Mouse (Mus musculus) large intestine, adult 2 months (tissue): ENCODE data around the gene Clcn6. TPM values are rescaled to one million over a fixed set of nuclear protein-coding genes. Genes with fewer than 3 reads are reported as not detected.
"Not testable (repeated sequence)": the region's sequence is repeated elsewhere in the genome, so short reads cannot be mapped to it uniquely, and the experiment has no call there.

Source experiments
- DNase-seq: peaks from one replicate; pipeline ENCODE4 v3.0.0-alpha.2; 2012; ENCODE audit warnings: low read depth, low spot score
- WGBS: fragments of 180-500 bp; shearing (Covaris S2); methylation state at CpG from one replicate; pipeline ENCODE4 v1.1.7; 2018; 5-methylcytosine and 5-hydroxymethylcytosine counted together
- polyA plus RNA-seq: library from polyadenylated mRNA; depleted of rRNA; stranded (reverse); fragments of >200 nt; gene quantifications from 2 replicates; pipeline ENCODE4 v1.2.3, GENCODE M21; 2012

The Clcn6 gene
- polyA plus RNA-seq, 1 experiment: 2.4 TPM

DNA sequence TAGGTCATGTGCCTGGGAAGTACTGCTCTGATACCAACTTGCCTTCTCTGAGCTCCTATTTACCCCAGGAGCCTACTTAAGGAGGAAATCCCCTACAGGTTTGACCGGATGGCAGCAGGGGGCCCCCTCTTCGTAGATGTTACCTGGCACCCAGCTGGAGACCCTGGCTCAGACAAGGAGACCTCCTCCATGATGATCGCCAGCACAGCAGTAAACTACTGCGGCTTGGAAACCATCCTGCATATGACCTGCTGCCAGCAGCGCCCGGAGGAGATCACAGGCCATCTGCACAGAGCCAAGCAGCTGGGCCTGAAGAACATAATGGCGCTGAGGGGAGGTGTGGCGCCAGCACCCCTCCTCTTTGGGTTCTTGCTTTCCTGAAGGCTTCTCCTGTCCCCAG lies 4.7 kb upstream of the Clcn6 start:
- DNase-seq: not testable (repeated sequence)
- 89% methylated on average over 6 of the region's 8 CpGs for WGBS

- 42% methylated on average over 16 of the region's 16 CpGs for WGBS
- DNase-seq: no peak
Measured at GRCm38 (mm10) chr4:148041611-148042191, 3.1 kb upstream of the Clcn6 start.

DNA sequence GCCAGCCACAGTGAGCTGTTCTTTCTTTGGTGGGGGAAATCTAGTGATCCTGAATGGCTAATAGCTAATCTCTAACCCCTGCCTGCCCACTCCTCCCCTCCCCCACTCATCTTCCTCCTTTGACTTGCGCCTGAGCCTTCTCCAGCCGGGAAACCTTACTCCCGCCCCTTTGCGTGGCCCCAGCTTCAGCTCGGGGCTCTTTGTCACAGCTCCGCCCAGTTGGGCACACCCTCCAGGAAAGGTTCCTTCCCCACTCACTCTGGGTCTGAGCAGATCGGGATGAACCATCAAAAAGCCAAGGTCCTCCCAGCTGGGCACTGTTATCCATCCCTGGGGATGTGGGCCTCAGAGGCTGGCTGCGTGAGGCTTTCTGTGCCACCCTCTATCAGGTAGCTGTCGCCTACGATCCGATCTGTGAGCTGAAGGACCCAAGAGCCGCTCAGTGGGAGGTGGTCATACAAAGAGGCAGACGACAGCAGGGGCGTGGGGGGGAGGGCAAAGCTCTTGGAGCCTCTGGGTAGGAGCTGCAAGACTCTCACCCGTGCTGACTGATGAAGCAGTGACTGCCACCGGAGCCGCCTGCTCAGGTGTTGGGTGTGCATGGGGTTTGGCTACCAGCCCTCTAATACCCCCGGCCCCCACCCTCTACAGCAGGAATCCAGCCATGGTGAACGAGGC lies 2.5 kb upstream of the Clcn6 start:
- 7% methylated on average over 19 of the region's 19 CpGs for WGBS
- DNase-seq: no peak

- no peak for DNase-seq
- WGBS: 55% methylated on average over 15 of the region's 15 CpGs
Measured at GRCm38 (mm10) chr4:148040029-148040830, 1.6 kb upstream of the Clcn6 start.

DNA sequence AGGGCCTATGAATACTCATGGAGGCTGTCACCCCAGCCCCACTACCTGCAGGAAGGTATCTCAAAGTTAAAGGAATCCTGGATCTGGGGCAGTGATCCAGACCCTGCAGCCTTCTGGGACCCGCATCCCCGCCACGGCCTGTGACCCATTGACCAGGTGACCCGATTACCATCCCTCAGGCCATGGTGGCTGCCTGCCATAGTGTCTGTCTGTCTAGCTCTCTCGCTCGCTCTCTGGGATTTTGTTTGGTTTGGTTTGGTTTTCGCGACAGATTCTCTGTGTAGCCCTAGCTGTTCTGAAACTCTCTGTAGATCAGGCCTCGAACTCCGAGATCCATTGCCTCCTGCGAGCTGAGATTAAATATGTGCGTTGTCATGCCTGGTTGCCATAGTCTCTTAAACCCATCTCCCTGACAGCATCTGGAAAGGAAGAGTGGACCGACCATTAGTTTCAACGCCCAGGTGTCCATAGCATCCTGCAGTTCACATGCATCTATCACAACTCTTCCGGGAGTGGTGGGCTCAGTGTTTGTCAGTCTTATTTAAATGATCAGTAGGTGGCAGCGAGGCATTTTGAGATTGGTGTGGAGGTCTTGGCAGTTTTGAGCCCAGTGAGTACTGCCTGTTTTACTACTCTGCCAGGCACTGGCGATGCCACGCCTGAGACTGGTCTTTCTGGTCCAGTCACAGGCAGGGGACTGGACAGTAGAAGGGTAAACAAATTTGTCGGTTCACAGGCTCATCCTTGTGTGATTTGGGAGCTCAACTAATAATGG lies 820 bp upstream of the Clcn6 start:
- WGBS: 11% methylated on average over 19 of the region's 19 CpGs
- DNase-seq: no peak

DNA sequence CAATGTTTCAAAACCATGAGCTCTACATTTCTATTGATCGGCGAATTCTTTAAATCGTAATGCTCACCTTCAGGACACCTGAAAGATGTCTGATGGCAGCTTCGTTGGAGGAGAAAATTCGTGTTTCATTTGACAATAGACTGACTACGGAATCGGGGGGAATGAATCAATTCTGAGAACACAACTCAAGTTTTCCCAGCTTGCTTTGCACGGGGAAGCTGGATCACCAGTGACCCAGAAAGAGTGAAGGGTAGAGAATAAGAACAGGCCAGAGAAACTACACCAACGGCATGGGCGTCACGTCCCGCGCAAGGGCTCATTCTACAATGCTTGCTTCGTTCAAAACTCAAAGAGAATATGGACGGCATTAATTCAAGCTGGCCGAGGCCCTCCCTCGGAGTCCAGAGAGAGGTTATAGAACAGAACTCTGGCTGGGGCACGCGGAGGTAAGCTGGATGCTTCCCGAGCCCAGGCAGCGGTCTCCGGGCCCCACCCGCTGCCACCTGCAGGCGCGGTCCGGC lies 482 bp downstream of the Clcn6 start:
- 5% methylated on average over 26 of the region's 26 CpGs for WGBS

DNA sequence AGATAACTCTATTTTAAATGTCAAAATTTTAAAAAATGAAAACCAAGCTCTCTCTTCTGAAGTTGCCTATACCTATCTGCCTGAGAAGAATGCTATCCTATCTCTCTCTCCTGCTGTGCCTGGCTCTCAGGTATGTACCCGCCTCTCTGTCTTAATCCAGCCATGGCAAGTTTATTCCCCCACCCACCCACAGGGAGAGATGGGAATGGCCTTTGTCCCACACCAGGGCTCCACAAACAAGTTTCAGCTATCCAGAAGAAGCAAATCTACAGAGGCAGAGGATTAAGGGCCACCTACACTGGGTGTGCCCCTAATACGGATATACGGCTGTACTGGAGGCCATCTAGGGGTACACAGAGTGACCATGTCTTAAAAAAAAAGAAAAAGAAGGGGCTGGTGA lies 3.2 kb downstream of the Clcn6 start:
- WGBS: 84% methylated on average over 3 of the region's 3 CpGs
- no peak for DNase-seq

More for the DNA sequence above, 482 bp downstream of the Clcn6 start:
- no peak for DNase-seq

- no peak for DNase-seq
- WGBS: 85% methylated on average over 7 of the region's 7 CpGs
Measured at GRCm38 (mm10) chr4:148033858-148034410, 4.7 kb downstream of the Clcn6 start.

- no peak for DNase-seq
- WGBS: 80% methylated on average over 5 of the region's 5 CpGs
Measured at GRCm38 (mm10) chr4:148030506-148030905, 8.1 kb downstream of the Clcn6 start.

DNA sequence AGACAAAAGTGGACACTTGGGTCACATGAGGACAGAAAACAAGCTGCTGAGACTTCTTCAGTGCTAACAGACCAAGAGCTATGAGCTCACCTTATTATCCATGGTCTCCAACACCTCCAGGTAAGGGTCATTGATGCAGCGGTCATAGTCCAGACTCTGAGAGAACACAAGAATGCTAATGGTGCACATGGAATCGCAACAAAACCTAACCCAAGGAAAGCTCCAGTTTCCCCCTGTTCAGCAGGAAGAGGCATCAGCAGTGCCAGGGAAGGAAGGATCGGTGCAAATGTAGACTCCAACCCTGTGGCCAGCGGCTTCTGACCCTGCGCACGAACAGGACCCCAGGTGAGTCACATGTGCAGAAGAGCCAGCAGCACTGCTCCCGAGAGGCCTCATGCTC lies 9.3 kb downstream of the Clcn6 start:
- DNase-seq: no peak
- 95% methylated on average over 7 of the region's 7 CpGs for WGBS

DNA sequence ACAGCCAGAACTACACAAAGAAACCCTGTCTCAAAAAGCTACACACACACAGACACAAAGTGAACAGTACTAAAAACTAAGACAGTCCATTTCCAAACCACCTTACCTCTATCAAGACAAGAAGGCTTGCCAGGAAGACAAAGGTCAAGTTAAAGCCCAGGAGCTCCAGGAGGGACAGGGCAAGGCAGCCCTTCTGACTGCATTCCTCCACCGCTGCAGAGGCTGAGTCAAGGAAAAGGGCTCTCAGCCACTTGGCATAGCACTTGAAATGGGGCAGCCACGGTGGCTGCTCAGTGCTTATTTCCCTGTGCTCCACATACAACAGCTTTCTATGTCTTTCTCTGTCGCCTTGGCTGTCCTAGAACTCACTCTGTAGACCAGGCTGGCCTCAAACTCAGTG lies 14.6 kb downstream of the Clcn6 start:
- no peak for DNase-seq
- 82% methylated on average over 3 of the region's 3 CpGs for WGBS

GRCm38 (mm10) chr4:148018410-148018809 lies 20.2 kb downstream of the Clcn6 start:
- 78% methylated on average over 2 of the region's 2 CpGs for WGBS

DNA sequence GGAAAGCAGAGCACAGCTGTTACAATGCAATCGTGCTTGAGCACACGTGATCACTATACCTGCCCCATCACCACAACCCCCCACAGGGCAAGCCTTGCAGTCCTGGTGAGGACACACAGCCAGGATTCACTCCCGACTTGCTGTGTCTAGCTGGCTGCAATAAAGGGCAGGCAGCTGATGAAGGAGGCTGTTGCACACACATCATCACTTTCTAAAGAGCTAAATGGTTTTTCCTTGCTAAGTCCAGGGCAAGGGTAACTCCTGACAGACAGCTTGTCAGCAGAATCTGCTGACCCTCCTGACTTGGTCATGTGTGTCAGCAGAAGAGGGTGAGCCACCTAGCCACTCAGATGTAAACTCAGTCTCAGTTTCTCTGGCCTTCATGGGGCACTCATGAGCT lies 21.6 kb downstream of the Clcn6 start:
- WGBS: 71% methylated on average over 3 of the region's 3 CpGs
- DNase-seq: no peak

More at GRCm38 (mm10) chr4:148018410-148018809, 20.2 kb downstream of the Clcn6 start:
- no peak for DNase-seq

DNA sequence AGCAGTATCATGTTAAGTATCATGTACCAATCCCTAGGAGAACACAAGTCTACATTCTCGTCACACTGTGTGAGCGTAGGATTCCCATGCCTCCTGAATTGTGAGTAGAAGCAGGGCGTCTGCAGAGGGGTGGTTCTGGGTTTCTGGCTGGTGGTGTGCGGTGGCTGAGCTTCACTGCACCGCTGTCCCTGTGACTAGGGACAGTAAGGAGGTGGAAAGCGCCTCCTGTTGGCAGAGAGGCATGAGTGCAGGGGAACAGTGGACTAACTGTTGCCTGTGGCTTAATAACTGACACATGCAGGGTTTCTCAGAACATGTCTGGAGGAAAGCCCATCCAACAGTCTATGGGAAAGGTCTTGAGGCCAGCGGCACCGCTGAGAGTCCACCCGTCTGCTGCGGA lies 23.2 kb downstream of the Clcn6 start:
- DNase-seq: no peak
- 89% methylated on average over 10 of the region's 10 CpGs for WGBS

DNA sequence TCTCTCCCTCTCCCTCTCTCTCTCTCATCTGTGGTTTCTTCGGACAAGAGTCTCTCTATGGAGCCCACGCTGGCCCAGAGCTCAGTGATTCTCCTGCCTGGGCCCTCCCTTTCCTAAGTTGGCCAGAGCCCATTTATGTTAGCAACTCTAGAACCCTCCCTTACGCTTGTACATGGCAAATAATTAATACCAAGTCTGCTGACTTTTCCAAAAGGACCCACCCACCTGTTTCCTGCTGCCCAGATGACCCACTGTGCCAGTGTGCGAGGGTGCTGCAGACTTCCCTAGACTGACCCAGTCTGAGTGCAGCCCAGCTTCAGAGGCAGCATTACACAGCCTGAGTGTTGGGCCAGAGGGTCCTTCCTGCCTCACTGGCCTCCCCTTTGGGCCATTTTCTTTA lies 26.4 kb downstream of the Clcn6 start:
- DNase-seq: no peak
- 84% methylated on average over 4 of the region's 4 CpGs for WGBS

- 75% methylated on average over 3 of the region's 3 CpGs for WGBS
Measured at GRCm38 (mm10) chr4:148011332-148011731, 27.3 kb downstream of the Clcn6 start.

GRCm38 (mm10) chr4:148009641-148010040 lies 29.0 kb downstream of the Clcn6 start:
- 98% methylated on average over 2 of the region's 2 CpGs for WGBS
- DNase-seq: no peak

More at GRCm38 (mm10) chr4:148011332-148011731, 27.3 kb downstream of the Clcn6 start:
- DNase-seq: no peak

DNA sequence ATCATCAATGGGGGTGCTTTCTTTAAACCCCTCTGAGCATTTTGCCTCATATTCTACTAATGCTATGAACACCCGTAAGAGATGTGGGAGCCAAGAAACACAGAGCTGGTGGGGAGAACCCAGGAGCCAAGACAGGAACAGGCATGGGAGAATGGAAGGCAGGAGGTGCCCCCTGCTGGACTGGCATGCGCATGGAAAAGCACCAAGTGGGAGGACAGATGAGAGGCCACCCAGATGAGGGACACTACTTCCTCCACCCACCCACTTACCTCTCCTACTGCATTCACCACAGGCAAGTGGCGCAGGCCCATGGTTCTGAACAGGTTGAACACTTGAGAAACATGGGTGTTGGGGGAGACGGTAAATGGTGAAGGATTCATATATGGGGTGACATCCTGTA lies 30.2 kb downstream of the Clcn6 start:
- WGBS: 79% methylated on average over 4 of the region's 4 CpGs
- DNase-seq: no peak

GRCm38 (mm10) chr4:148004361-148004760 lies 34.3 kb downstream of the Clcn6 start:
- no peak for DNase-seq
- 83% methylated on average over 7 of the region's 7 CpGs for WGBS
